Mouse (Mus musculus) lung, postnatal 14 days (tissue): Measurements from ENCODE around the gene Flt1.

Experiments
- DNase-seq: peaks from one replicate; pipeline ENCODE4 v3.0.0; 2021

Gene Flt1

DNA sequence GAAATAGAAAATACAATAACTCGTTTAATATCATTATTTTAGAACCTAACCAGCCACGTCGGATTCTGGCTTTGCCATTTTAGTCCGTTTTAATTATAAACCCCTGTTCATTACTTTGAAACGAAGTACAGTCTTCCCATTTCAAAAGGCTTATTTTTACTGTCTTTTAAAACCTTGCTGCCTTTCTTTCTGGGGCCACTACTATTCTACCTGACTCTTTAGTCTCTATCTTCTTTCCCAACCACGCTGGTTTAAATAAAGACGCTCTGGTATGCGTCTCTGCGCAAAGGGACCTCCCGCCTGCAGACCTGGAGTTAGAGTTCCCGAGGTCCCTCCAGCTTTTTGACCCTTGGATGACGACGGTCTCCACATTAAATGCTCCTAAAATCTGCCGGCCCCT, 1.4 kb downstream of the Flt1 start:
- no peak for DNase-seq

DNA sequence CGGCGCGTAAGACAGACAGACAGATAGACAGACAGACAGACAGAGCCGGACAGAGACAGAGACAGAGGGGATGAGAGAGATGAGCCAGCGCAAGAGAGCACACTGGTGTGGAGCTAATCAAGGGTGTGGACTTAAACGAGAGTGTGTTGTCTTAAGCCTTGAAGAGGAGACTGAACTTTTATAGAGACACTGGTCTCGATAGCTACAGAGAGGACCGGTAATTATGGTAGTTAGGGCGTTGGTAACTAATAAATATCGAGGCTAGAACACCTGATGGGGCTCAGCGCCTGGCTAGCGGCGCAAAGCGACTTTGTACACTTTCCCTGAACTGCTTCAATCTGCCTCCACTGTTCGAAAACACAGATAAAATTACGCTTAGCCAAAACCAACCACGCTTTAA, 2.0 kb downstream of the Flt1 start:
- DNase-seq: no peak

DNA sequence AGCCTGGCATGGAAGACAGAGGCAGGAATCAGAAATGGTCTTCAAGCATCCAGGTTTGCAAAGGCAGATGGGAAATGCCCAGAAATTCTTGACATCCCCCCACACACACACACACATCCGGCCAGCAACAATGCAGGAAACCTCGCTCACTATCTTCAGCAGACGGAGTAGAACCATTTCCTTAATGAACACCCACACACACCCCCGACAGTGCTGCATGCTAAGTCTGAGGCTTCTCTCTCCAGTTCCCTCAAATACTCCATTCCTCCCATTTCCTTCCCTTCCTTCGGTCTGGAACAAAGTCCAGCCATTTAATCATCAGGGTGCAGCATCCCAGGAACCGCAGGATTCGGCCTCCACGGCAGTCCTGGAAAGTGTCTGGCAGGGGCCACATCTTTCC, 4.4 kb downstream of the Flt1 start:
- peak; percentile 26 for DNase-seq

DNA sequence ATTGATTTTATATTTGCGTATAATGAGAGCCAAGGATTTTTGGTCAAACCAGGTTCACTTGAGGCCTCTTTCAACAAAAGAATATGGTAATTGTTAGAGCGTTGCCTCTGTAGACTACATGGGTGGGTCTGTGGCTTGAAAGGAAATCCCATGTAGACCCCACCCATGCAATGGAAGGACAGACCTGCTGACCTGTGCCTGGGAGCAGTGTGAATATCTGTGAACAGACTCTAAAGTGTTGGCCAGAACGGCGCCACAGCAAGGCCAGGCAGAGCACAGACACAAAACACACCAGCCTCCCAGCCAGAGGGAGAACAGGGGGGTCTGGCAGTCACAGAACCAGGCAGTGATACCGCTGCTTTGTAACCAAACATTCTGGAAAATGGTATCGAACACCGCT, 7.5 kb downstream of the Flt1 start:
- DNase-seq: no peak

DNA sequence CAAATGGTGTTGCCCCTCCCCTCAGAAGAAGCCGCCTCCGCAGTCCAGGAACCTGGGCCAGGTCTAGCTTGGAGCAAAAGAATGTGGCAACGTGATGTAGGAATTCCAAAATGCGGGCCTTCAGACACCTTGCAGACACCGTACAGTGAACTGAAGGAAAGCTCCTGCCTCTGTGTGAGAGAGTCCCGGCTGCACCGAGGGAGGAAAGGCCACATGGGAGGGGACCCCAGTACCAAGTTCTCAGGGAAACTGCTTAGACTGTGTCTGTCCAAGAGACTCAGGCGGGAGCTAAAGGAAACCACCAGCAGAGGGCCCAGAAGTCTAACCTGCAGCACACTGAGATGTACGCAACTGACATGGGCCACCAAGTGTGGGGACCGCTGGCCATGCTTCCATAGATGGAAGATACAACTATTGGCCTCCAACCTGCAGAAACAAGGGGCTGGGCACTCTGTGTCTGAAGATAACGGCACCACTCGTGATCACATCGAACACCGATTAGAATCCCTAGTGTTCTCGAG, 9.1 kb downstream of the Flt1 start:
- no peak for DNase-seq

DNA sequence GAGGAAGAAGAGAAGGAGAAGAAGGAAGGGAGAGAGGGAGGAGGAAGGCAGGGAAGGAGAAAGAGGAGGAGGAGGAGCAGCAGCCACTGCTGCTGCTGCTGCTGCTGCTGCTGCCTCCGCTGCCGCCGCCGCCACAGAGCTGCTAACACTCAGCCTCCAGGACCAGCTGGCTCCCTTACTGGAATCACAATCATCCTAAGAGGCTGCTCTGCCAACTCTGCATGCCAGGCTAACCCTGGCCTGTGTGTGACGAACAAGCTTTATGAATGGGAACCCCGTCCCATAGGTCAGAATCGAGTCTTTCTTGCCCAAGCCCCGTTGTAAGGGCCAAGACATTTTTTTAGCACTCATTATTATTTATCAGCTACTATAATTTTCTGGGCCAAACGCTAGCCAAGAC, 9.5 kb downstream of the Flt1 start:
- DNase-seq: no peak

DNA sequence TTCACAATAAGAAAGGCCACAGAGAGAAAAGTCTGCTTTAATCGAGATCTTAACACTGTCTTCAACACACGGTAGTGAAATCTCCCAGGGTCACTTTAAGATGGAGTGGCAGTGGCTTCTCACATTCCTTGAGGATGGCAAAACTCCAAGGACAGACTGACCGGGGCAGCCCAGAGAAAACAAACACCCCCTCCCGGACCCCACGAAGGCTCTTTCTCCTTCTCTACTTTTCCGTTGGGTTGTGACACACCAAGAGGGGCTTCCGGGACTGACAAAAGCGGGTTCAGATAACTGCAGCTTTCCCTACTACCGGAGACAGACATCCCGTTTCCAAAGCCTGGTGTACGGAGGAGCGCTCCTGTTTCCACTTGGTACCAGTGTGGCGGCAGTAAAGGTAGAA, 10.4 kb downstream of the Flt1 start:
- DNase-seq: peak; percentile 22

DNA sequence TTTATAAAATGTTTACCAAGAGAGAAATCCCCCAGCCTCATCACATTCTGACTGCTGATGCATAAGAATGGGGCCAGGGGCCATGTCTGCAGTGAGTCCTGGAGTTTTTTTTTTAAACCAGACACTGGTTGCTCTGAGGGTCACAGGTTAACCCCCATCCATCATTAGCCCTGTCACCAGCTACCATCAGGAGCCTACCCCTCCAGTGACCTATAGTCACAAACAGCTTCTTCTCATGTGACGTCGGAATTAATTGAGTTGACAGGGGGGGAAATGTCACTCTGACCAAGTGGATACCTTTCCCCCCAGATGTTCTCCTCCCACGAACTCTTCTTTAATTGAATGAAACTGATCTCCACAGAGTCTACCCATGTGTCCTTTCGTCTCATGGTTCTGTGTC, 17.3 kb downstream of the Flt1 start:
- DNase-seq: no peak

DNA sequence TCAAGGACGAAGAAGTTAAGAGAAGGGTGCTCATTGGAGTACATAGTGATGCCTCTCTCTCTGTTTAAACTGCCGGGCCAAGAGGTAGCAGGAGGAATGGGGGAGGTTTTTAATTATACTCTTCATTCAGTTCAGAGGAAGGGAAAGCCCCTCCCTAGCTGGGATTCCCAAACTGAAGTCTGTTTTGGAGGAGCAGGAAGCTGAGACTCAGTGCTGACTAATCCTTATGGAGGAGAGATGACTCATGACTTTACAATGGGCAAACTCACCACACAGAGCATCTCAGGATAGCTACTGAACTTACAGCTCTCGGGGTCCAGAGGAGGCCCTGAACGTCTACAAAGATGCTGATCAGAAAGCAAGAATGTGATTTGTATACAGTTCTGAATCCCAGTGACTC, 18.3 kb downstream of the Flt1 start:
- no peak for DNase-seq

DNA sequence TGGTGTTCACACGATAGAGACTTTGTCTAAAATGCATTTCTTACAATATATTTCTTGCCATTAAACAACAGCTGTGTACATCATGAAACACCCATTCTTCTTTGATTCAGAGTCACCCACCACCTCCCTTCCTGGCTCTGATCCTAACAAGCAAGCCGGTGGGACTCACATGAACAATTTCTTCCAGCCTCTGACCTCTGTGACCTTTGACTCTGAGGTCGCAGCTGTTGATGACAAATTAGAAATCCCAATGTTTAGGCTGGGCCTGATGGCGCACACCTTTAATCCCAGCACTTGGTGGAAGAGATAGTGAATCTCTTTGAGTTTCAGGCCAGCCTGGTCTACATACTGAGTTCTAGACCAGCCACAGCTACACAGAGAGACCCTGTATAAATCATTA, 20.9 kb downstream of the Flt1 start:
- DNase-seq: no peak

DNA sequence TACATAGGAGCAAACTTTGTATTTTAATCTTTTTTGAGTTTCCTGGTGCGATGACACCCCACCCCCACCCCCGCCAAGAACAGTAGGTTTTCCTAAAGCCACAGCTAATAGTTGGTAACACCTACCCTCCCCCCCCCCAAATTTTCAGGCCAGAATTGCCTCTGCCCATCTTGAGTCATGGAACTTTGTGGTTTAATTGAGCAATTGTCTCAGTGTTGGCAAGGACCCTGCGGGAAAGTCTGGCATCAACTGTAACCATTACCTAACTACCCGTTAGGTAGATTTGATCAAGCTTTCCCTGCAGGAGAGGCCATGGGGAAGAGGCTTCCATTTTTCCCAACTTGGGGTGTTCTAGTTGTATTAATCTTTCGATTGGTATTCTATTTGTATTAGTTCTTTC, 23.4 kb downstream of the Flt1 start:
- DNase-seq: no peak

DNA sequence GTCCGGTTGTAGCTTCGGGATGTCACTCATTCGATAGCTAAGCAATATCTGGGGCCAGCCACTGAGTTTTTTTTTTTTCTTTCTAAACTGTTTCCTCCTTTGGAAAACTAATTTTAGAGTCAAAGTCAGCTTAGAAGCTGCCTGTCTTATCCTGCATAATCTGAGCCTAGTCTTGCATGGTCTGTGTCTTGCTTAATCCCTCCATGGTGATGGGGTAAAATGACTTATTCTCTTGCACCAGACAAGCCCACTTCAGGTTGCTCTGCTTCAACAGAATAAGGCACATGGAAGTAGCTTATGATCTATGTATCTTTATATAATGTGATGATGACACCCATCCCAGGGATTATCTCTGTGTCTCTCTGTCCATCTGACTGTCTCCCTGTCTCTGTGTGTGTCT, 24.8 kb downstream of the Flt1 start:
- no peak for DNase-seq

DNA sequence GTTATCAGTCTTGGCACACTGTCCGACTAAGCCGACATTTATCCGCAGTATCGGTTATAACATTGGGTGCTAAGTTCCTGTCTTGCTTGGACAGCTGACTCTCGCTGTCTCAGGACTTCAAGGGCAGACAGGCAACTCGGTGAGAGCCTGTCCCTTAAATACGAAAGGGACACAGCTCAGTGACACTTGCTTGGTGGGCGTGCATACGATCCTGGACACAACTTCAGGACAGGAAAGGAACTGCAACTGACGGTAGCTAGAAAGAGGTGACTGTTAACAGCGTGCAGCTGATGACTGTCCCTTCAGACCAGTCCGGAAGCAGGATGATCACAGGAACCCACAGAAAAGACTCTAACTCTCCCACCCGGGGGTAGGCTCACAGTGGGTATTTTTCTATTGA, 27.8 kb downstream of the Flt1 start:
- DNase-seq: no peak

DNA sequence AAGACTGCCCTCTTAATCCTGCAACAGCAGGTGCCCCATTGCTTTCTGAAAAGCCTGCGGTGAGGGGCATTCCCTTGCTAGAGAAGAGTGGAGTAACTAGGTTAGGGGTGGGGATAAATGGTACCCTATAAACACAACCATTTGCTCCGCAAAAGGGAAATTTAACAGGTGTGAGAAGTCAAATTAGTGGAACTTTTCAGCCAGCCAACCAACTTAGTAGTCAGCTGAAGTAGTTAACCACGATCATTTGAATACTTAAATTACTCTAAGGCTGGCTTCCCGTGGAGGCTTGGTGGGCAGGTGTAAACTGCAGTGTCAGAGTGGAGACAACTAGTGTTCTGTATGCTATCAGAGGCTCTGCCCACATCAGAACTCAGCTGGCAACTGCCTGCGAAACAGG, 28.6 kb downstream of the Flt1 start:
- no peak for DNase-seq

DNA sequence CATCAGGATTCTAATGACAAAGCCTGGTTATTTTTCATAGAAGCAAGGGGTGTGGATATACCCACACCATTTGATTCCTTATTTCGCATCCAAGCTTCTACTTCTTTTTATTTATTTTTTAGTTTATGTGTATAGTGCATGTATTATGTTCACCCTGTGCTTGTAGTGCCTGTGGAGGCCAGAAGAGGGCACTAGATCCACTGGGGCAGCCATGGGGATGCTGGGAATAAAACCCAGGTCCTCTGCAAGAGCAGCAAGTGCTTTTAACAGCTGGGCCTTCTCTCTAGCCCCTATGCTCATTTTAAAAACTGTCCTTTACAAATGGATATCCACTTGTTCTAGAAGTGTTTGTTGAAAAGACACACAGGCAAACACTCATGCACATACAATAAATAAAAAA, 33.2 kb downstream of the Flt1 start:
- DNase-seq: no peak

DNA sequence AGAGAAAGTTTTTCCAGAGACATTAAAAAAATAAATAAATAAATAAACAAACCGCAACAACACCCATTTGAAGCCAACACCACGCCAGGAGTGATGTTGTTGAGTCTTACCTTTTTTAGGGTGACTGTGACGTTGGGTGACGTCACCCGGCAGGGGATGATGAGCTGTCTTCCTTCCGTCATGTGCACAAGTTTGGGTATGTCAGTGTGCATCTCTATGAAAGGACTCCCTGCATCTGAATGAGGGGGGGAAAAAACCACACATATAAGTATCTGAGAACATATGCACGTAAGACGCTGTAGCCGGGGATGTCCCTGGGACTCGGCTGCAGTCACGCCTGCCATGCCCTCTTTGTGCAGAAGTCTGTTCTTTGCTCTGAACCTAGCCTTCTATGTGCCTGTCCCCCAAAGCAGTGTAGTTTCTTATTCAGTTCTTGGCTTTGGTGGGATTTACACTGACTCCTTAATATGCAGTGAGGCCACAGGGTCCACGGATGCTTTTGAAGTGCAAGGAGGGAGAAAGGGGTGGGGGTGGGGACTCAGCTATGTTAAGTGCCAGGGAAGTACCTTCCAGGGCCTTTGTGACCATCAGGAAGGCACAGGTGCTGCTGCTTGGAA, 42.0 kb downstream of the Flt1 start:
- no peak for DNase-seq

DNA sequence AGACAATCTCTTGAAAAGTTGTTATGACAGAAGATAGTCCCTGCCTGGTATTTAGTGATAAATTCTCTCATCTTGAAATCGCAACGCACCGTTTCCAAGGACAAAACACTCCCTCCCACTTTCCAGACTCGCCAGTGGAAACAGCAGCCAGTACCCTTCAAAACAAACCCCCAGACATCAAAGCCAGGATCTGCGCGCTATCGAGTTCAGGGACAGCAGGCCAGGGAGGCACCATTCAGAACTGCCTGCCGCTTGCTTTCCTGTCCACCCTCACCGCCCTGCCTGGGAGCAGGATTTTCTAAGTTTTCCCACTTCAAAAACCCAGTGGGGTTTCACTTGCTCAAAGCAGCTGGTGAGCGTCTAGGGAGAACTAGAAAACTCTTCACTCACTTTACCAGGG, 44.6 kb downstream of the Flt1 start:
- DNase-seq: no peak

DNA sequence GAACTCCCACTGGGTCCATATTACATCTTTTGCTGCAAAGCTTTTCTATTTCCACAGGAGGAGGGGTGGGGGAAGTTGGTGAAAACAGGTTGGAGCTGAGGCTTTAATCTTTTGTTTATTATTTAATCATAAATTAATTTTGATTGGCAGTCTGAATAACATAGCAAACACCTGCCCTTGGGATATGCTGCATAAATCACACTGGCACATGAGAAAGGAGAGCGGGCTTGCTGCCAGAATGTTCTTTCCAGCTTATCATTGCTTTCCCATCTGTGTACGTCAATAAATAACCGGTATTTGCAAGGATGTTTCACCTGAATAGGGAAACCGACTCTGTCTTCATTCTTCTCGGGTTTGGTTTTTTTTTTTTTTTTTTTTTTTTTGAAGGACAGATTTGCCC, 45.1 kb downstream of the Flt1 start:
- DNase-seq: no peak

DNA sequence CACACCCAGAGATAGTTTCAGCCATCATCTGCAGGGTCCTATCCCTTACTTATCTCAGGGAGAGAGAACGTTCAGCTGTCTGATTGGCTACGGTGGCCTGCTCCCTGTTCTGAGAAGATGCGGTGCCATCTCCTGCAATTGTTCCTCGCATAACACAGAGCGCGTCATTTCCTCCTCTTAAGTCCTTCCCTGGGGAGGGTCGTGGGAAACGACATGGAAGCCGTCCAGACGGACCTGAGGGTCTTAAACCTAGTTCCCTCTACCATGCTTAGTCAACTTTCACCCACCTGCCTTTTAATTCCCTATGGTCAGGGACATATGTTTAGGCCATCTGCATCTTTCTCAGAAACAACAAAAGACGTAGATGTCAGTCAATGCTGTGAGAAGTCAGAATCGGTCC, 46.5 kb downstream of the Flt1 start:
- DNase-seq: no peak

DNA sequence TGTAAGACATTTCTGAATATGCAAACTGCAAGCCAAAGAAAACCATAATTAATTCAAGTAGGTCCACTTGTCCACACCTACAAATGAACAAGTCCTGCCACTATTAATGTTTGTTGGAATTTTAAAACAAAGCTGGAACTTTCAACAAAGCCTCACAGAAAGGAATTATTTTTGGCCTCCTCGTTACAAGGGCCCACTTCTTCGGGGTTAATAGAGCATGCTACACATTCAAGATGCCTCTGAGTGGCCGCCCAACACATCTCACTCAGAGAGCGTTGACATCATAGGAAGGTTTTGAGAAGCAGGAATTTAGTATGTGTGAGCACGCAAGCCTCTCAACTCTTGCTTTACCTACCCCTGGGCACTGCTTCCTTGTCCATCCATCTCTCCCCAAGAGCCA, 50.0 kb downstream of the Flt1 start:
- no peak for DNase-seq

DNA sequence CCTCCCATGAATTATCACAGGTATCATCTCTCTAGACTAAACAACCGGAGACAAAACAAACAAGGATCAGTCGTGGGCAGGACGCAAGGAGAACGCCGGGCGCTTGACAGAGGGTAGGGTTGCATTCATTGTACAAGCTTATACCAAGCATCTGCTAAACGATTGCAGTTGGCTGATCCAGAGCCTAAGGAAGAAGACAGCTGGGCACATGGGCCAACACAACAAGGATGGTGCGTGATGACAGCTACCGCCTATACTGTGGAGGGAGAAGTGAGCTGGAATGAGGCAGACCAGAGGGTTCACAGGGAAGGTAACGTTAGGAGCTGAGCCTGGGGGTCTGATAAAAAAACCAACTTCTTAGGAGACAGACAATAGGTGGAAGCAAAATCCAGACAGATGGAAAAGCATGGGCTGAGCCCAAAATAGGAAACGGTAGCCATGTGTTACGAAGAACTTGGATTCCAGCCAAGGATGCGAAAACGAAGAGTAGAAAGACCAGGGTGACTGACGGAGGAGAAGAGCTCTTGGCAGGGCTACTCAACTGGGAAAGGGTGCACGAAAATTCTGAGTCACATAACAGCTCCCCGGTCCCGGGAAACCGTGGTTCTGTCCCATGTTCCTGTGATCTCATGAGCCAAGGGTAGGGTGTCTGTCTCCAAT, 53.9 kb downstream of the Flt1 start:
- DNase-seq: peak; percentile 10

DNA sequence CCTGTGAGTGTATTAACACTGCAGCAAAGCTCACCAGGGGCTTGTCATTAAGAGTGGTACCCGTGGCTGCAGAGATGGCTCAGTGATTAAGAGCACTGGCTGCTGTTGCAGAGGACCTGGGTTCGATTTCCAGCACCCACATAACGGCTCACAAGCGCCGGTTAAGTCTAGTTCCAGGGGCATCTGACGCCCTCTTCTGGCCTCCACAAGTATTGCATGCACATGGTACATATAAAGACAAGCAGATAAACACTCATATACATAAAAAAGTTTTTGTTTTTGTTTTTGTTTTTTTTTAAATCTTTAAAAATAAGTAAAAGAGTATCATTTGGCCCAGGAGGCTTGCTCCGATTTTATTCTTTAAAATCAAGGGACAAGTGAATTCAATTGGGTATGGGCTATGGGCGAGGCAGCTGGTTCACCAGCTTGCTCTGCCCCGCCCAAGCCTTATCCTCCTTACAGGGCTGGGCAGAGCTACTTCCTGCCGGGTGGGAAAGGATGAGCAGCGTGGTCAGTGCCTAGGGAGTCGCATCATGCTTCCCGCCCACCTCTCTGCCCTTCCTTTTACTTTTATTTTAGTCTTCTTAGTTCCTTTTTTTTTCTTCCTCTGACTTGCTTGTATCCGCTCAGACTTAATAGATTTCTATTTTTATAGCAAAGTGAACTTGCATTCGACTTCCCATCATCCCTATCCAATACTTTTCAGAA, 57.0 kb downstream of the Flt1 start:
- DNase-seq: no peak

DNA sequence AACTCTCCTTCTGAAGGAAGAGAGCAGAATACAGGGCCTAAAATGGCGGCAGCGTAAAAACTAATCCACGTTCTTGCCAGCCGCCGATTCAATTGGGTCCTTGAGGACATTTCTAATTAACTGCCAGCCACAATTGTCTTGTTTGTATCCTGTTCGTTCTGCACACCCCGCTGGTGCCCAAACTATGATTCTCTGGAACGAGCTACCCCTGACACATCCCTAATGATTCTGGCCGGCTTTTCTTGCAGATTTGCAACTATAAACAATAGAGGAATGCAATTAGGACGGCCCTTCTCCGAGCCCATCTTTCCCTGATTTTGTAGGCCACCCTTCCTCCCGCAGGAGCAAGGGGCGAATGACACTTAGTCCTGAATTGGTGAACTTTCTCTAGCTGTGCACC, 59.9 kb downstream of the Flt1 start:
- no peak for DNase-seq

DNA sequence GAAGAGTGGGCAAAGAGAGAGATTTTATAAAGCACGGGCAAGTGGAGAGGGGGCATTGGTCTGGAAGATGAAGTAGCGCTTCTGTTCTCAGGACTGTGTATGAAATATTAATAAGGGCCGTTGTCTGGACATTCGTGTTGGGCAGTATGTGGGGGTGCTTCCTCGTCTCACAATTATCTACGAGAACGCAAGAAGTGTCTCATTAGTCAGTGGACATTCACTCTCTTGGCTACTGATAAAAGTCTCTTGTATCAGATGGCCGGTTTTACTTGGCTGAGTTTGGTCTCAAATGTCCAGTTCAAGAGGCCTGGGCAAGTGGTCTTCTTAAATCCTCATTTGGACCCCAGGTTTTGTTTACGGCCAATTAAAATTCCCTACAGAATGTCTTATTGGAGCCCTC, 60.4 kb downstream of the Flt1 start:
- DNase-seq: no peak

DNA sequence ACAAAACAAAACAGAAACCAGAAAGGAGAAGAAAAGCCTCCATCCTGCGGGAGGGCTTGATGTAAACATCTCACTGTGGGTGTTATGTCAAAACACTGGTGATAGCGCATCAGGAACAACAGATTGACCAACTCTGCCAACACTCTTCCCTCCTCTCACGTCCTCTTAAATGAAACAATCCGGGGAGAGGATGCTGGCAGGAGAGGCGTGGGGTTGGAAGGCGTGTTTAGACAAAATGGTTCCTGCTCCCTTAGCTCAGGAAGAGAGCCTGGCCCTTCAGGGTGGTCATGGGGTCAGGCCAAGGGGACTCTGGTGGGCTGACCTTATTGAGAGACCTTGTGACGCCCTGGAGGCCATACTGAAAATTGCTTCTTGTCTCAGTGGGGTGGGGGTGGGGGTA, 65.9 kb downstream of the Flt1 start:
- DNase-seq: peak; percentile 49
